Mouse (Mus musculus) lung, postnatal 0 days (tissue): ENCODE measurements at regions not wholly inside any gene's neighbourhood (a gene's known extent, or its start where the extent isn't known, plus 50 kb on each side); places are given as distances from the start of the nearest gene placed in this dataset.

Source experiments
- CTCF ChIP-seq: IDR thresholded peaks from 2 replicates; pipeline ENCODE4 v1.5.1; 2016; ENCODE audit warnings: antibody characterized with exemption, mild to moderate bottlenecking
- EP300 ChIP-seq: IDR thresholded peaks from 2 replicates; pipeline ENCODE4 v1.6.1; 2016; ENCODE audit warnings: antibody characterized with exemption, mild to moderate bottlenecking, control low read depth

DNA sequence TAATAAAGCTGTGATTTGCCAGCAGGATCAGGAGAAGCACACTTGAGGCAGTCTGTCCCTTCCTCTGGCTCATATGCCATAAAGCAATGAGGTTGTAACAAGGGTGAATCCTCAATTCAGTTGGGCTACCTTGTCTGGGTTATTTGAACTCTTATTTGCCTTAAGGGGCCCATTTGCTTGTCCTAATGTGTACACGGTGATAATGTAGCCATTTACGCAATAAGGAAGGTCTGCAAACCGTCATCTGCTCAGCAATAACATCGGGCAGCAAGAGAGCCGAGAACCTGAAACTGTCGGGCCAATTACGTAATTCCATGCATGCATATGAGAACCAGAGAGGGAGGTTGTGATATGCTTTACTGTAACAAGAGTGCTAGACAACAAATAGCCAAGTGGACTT is 674.5 kb downstream of the 5730522E02Rik start:
- TF ChIP-seq CTCF, result no peak
- TF ChIP-seq EP300, result no peak
